Mouse (Mus musculus) bone marrow macrophage, adult 2 months (primary cell): ENCODE results near the gene Ppp2r5a. TPM values are rescaled to one million over a fixed set of nuclear protein-coding genes. Genes with fewer than 3 reads are reported as not detected.

ENCODE experiments used
- H3K27ac ChIP-seq: 2 replicates; pipeline ENCODE4 v1.5.1; 2012; ENCODE audit warnings: low read depth, low read length; ENCODE audit not compliant: insufficient read depth
- H3K4me1 ChIP-seq: 2 replicates; pipeline ENCODE4 v1.6.1; 2012; ENCODE audit warnings: low read length; ENCODE audit not compliant: control insufficient read depth, insufficient read depth
- H3K4me3 ChIP-seq: 2 replicates; pipeline ENCODE4 v1.5.1; 2012; ENCODE audit warnings: mild to moderate bottlenecking, low read length, moderate library complexity; ENCODE audit not compliant: insufficient read depth
- CTCF ChIP-seq: IDR thresholded peaks from 2 replicates; pipeline ENCODE4 v1.5.1; 2012; ENCODE audit warnings: low read depth, mild to moderate bottlenecking, low read length, moderate library complexity
- POLR2A ChIP-seq: IDR thresholded peaks from 2 replicates; pipeline ENCODE4 v1.6.1; 2012; ENCODE audit warnings: mild to moderate bottlenecking, low read depth, low read length, borderline replicate concordance
- polyA plus RNA-seq: library from polyadenylated mRNA; stranded (reverse); fragments of >200 nt; gene quantifications from 2 replicates; pipeline ENCODE4 v1.2.4, GENCODE M21; 2012; ENCODE audit not compliant: missing spikeins, insufficient read depth, insufficient read length

Gene Ppp2r5a
- polyA plus RNA-seq, 1 experiment, result 113 TPM

- TF ChIP-seq POLR2A (no peak), CTCF (no peak)
- Histone ChIP-seq H3K4me1 (peaks cover 59% of the 10 kb centered on the region), H3K27ac (peak overlapping the region; percentile 64), H3K4me3 (no peak overlapping the region)
Measured at GRCm38 (mm10) chr1:191334500-191334899, 68.6 kb downstream of the Ppp2r5a start.

- peak overlapping the region; percentile 23 for H3K27ac ChIP-seq
- TF ChIP-seq POLR2A, result no peak
- TF ChIP-seq CTCF, result no peak
- H3K4me1 ChIP-seq, result peaks cover 56% of the 10 kb centered on the region
- H3K4me3 ChIP-seq, result peak overlapping the region; percentile 14; the same call in 1 of the 2 replicates
Measured at GRCm38 (mm10) chr1:191330356-191330755, 72.7 kb downstream of the Ppp2r5a start.

- Histone ChIP-seq H3K4me3 (peak overlapping the region; percentile 94), H3K4me1 (peaks cover 43% of the 10 kb centered on the region), H3K27ac (peak overlapping the region; percentile 98)
- no peak for TF ChIP-seq POLR2A
- TF ChIP-seq CTCF, result no peak
Measured at GRCm38 (mm10) chr1:191328019-191328441, 75.0 kb downstream of the Ppp2r5a start.

GRCm38 (mm10) chr1:191327258-191327657 is 75.8 kb downstream of the Ppp2r5a start:
- no peak for TF ChIP-seq POLR2A
- TF ChIP-seq CTCF, result no peak
- Histone ChIP-seq H3K27ac (peak overlapping the region; percentile 98), H3K4me1 (peaks cover 35% of the 10 kb centered on the region), H3K4me3 (peak overlapping the region; percentile 94)

- Histone ChIP-seq H3K27ac (peak overlapping the region; percentile 98), H3K4me3 (peak overlapping the region; percentile 94), H3K4me1 (peaks cover 26% of the 10 kb centered on the region)
- no peak; the same call in 1 of the 2 replicates for TF ChIP-seq CTCF
- peak; percentile 57; the same call in 1 of the 2 replicates for TF ChIP-seq POLR2A
Measured at GRCm38 (mm10) chr1:191326233-191326882, 76.7 kb downstream of the Ppp2r5a start.

- H3K4me1 ChIP-seq, result peaks cover 21% of the 10 kb centered on the region
- TF ChIP-seq POLR2A (peak; percentile 87; the same call in 1 of the 2 replicates), CTCF (no peak)
- peak within 1 kb of the TSS; percentile 94 for H3K4me3 ChIP-seq
- peak within 1 kb of the TSS; percentile 98 for H3K27ac ChIP-seq
Measured at GRCm38 (mm10) chr1:191325726-191326232, 77.3 kb downstream of the Ppp2r5a start, which contains the start of gene Tmem206. Gene Tmem206, plus strand, starts transcription at chr1:191325912.

GRCm38 (mm10) chr1:191324733-191325590 is 78.1 kb downstream of the Ppp2r5a start:
- no peak overlapping the region for H3K4me3 ChIP-seq
- TF ChIP-seq POLR2A, result no peak
- TF ChIP-seq CTCF, result no peak
- H3K4me1 ChIP-seq, result peaks cover 13% of the 10 kb centered on the region
- H3K27ac ChIP-seq, result peak overlapping the region; percentile 46

- no peak for TF ChIP-seq POLR2A
- TF ChIP-seq CTCF, result no peak
- H3K4me1 ChIP-seq, result peaks cover 6% of the 10 kb centered on the region
- H3K27ac ChIP-seq, result no peak overlapping the region
- no peak overlapping the region for H3K4me3 ChIP-seq
Measured at GRCm38 (mm10) chr1:191323381-191323780, 79.7 kb downstream of the Ppp2r5a start.

GRCm38 (mm10) chr1:191318686-191319085 is 84.4 kb downstream of the Ppp2r5a start:
- TF ChIP-seq POLR2A (no peak), CTCF (no peak)
- H3K4me1 ChIP-seq, result peaks cover 12% of the 10 kb centered on the region
- H3K27ac ChIP-seq, result no peak overlapping the region

More at GRCm38 (mm10) chr1:191318686-191319085, 84.4 kb downstream of the Ppp2r5a start:
- H3K4me3 ChIP-seq, result no peak overlapping the region
